Mouse (Mus musculus) myocyte (in vitro differentiated cells): ENCODE data around the gene H2-K1. TPM values are rescaled to one million over a fixed set of nuclear protein-coding genes. Genes with fewer than 3 reads are reported as not detected.

Source experiments
- H3K27me3 ChIP-seq: one replicate; pipeline ENCODE4 v1.6.1; 2011; ENCODE audit not compliant: control insufficient read depth, insufficient read depth, insufficient read length
- H3K36me3 ChIP-seq: one replicate; pipeline ENCODE4 v1.6.1; 2011; ENCODE audit not compliant: control insufficient read depth, insufficient read depth
- H3K4me2 ChIP-seq: one replicate; pipeline ENCODE4 v1.6.1; 2011; ENCODE audit warnings: low read depth, control low read depth
- H3K4me3 ChIP-seq: one replicate; pipeline ENCODE4 v1.5.1; 2011; ENCODE audit warnings: mild to moderate bottlenecking, control low read depth, moderate library complexity
- H3K79me2 ChIP-seq: one replicate; pipeline ENCODE4 v1.6.1; 2011; ENCODE audit not compliant: control insufficient read depth, insufficient read depth
- H3ac ChIP-seq: one replicate; pipeline ENCODE4 v1.6.1; 2011; ENCODE audit not compliant: control insufficient read depth, insufficient read length
- CEBPB ChIP-seq: IDR thresholded peaks from 2 replicates; pipeline ENCODE4 v1.6.1; 2011; ENCODE audit warnings: mild to moderate bottlenecking, moderate library complexity; ENCODE audit not compliant: poor library complexity, insufficient read depth, severe bottlenecking
- E2F4 ChIP-seq: IDR thresholded peaks from one replicate; pipeline ENCODE4 v1.6.1; 2011; ENCODE audit warnings: mild to moderate bottlenecking, control low read depth, moderate library complexity; ENCODE audit not compliant: insufficient read depth
- MAX ChIP-seq: IDR thresholded peaks from one replicate; pipeline ENCODE4 v1.6.1; 2011; ENCODE audit warnings: low read depth, mild to moderate bottlenecking, control low read depth
- MYOD1 ChIP-seq, 3 experiments: IDR thresholded peaks; one replicate each; pipeline ENCODE4 v1.6.1; 2011; ENCODE audit warnings: control low read depth in 2 of 3, low read depth in 2 of 3, mild to moderate bottlenecking in 2 of 3, moderate library complexity in 1 of 3; ENCODE audit not compliant: insufficient read length in 2 of 3, control insufficient read depth in 1 of 3
- MYOG ChIP-seq, 3 experiments: IDR thresholded peaks; one replicate each; pipeline ENCODE4 v1.6.1; 2011; ENCODE audit warnings: control low read depth in 2 of 3, low read depth in 2 of 3, mild to moderate bottlenecking in 2 of 3; ENCODE audit not compliant: insufficient read length in 2 of 3, control insufficient read depth in 1 of 3, insufficient read depth in 1 of 3
- POLR2A ChIP-seq: IDR thresholded peaks from one replicate; pipeline ENCODE4 v1.6.1; 2011; ENCODE audit warnings: low read depth, mild to moderate bottlenecking, control low read depth, moderate library complexity; ENCODE audit not compliant: insufficient read length
- POLR2AphosphoS2 ChIP-seq: IDR thresholded peaks from one replicate; pipeline ENCODE4 v1.6.1; 2011; ENCODE audit warnings: low read depth, control low read depth; ENCODE audit not compliant: insufficient read length
- REST ChIP-seq: IDR thresholded peaks from one replicate; pipeline ENCODE4 v1.6.1; 2011; ENCODE audit warnings: mild to moderate bottlenecking, control low read depth, moderate library complexity; ENCODE audit not compliant: insufficient read depth, insufficient read length
- SRF ChIP-seq: IDR thresholded peaks from one replicate; pipeline ENCODE4 v1.6.1; 2011; ENCODE audit warnings: low read depth; ENCODE audit not compliant: control insufficient read depth, insufficient read length
- TCF12 ChIP-seq: IDR thresholded peaks from one replicate; pipeline ENCODE4 v1.6.1; 2011; ENCODE audit warnings: mild to moderate bottlenecking, control low read depth; ENCODE audit not compliant: poor library complexity, insufficient read depth, severe bottlenecking
- TCF3 ChIP-seq: IDR thresholded peaks from one replicate; pipeline ENCODE4 v1.6.1; 2011; ENCODE audit warnings: low read depth, control low read depth; ENCODE audit not compliant: insufficient read length
- USF1 ChIP-seq: IDR thresholded peaks from one replicate; pipeline ENCODE4 v1.6.1; 2011; ENCODE audit warnings: low read depth, mild to moderate bottlenecking, control low read depth, moderate library complexity
- polyA plus RNA-seq: library from polyadenylated mRNA; unstranded; fragments of >200 nt; fragmentation: generic; extraction: Trizol; gene quantifications from one replicate; pipeline ENCODE4 v1.2.1, GENCODE M21; 2012; ENCODE audit warnings: missing spikeins

Gene H2-K1
- polyA plus RNA-seq, 1 experiment = 89.2 TPM

GRCm38 (mm10) chr17:33980181-33981035 lies 19.7 kb downstream of the H2-K1 start:
- H3K4me3 ChIP-seq = no peak overlapping the region
- no peak overlapping the region for H3ac ChIP-seq
- no peaks in the 10 kb centered on the region for H3K79me2 ChIP-seq
- H3K27me3 ChIP-seq = peaks cover 14% of the 10 kb centered on the region
- H3K36me3 ChIP-seq = no peaks in the 10 kb centered on the region
- no peak overlapping the region for H3K4me2 ChIP-seq
- TF ChIP-seq TCF3 (no peak), SRF (no peak), E2F4 (no peak), MYOD1 (IDR thresholded peaks at IDR 0.05; ENCODE audit: control insufficient read depth in 1 of 3, insufficient read length in 2 of 3, low read depth in 2 of 3) (no peak), CEBPB (no peak), POLR2A (no peak), TCF12 (no peak), MAX (no peak), MYOG (IDR thresholded peaks at IDR 0.05; ENCODE audit: control insufficient read depth in 1 of 3, insufficient read depth in 1 of 3, insufficient read length in 2 of 3, low read depth in 2 of 3) (no peak), USF1 (no peak), POLR2AphosphoS2 (no peak), REST (no peak)

DNA sequence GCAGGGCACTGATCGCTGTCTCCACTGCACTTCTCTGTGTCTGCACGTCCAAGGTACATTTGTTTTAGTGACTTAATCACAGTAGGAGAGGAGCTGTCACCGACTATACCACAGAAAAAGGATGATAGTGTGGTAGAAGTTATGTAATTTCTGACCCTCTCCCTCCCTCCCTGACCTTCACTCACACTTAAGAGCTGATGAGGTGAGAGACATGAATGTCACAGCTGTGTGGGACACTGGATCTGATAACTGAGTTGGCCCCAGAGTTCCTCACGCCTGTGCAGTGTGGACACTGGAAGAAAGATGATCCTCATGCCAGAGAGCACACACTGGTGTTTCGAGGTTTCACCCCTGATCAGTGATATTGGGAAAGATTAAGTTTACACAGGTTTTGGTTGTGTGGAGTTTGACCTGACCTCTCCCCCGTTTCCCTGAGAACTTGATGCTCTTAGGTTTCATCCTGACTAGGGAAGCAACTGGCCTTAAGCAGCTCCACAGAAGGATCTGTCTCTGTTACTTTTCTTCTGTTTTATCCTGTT lies 20.6 kb downstream of the H2-K1 start:
- no peaks in the 10 kb centered on the region for H3K36me3 ChIP-seq
- no peak overlapping the region for H3K4me2 ChIP-seq
- no peak overlapping the region for H3ac ChIP-seq
- TF ChIP-seq MYOG (IDR thresholded peaks at IDR 0.05; ENCODE audit: control insufficient read depth in 1 of 3, insufficient read depth in 1 of 3, insufficient read length in 2 of 3, low read depth in 2 of 3) (no peak), TCF12 (no peak), SRF (no peak), MAX (no peak), MYOD1 (IDR thresholded peaks at IDR 0.05; ENCODE audit: control insufficient read depth in 1 of 3, insufficient read length in 2 of 3, low read depth in 2 of 3) (no peak), POLR2A (no peak), POLR2AphosphoS2 (no peak), REST (no peak)
- H3K79me2 ChIP-seq = no peaks in the 10 kb centered on the region
- H3K27me3 ChIP-seq = peaks cover 18% of the 10 kb centered on the region
- H3K4me3 ChIP-seq = no peak overlapping the region

DNA sequence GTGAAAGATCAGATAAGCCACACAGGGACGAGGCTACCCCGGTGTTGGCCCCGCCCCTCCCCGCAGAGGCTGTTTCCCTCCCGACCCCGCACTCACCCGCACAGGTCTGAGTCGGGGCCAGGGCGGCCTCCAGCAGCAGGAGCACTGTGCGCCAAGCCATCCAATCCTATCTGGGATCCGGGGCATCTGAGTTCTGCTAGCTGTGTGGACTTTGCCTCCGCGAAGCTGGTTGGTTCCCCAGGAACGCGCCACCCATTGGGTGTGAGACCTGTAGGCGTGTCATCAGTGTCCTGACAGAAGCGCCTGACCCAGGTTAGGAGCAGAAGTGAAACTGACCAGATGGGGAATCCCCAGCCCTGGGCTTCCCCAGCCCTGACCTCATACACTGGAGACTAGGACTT lies 21.5 kb downstream of the H2-K1 start:
- Histone ChIP-seq H3K79me2 (no peaks in the 10 kb centered on the region), H3K4me3 (no peak overlapping the region), H3K27me3 (peaks cover 23% of the 10 kb centered on the region), H3K36me3 (no peaks in the 10 kb centered on the region), H3K4me2 (peak overlapping the region; percentile 66), H3ac (no peak overlapping the region)
- no peak for TF ChIP-seq MYOD1 (IDR thresholded peaks at IDR 0.05; ENCODE audit: control insufficient read depth in 1 of 3, insufficient read length in 2 of 3, low read depth in 2 of 3)
- no peak for TF ChIP-seq MYOG (IDR thresholded peaks at IDR 0.05; ENCODE audit: control insufficient read depth in 1 of 3, insufficient read depth in 1 of 3, insufficient read length in 2 of 3, low read depth in 2 of 3)
- no peak for TF ChIP-seq SRF
- TF ChIP-seq E2F4 = no peak
- no peak for TF ChIP-seq POLR2A
- no peak for TF ChIP-seq REST
- TF ChIP-seq TCF3 = no peak
- TF ChIP-seq TCF12 = no peak
- no peak for TF ChIP-seq POLR2AphosphoS2
- TF ChIP-seq CEBPB = no peak

GRCm38 (mm10) chr17:33977861-33978557 lies 22.1 kb downstream of the H2-K1 start:
- Histone ChIP-seq H3K27me3 (peaks cover 23% of the 10 kb centered on the region), H3ac (no peak overlapping the region), H3K36me3 (no peaks in the 10 kb centered on the region), H3K4me2 (peak overlapping the region; percentile 66), H3K4me3 (no peak overlapping the region), H3K79me2 (no peaks in the 10 kb centered on the region)
- no peak for TF ChIP-seq POLR2A
- TF ChIP-seq SRF = no peak
- no peak for TF ChIP-seq E2F4
- TF ChIP-seq TCF3 = no peak
- TF ChIP-seq MAX = no peak
- TF ChIP-seq CEBPB = no peak
- TF ChIP-seq MYOG (IDR thresholded peaks at IDR 0.05; ENCODE audit: control insufficient read depth in 1 of 3, insufficient read depth in 1 of 3, insufficient read length in 2 of 3, low read depth in 2 of 3) = no peak
